Mouse (Mus musculus): ENCODE measurements around the gene BC061212.
"Not testable (repeated sequence)": the region's sequence is repeated elsewhere in the genome, so short reads cannot be mapped to it uniquely, and the experiment has no call there.

Gene BC061212

GRCm38 (mm10) chr5:94070445-94070844, at the start of gene BC061212:
TSS of gene BC061212 (minus strand) at chr5:94070545.
- not testable (repeated sequence) for DNase-seq

GRCm38 (mm10) chr5:94076085-94076484, 5.7 kb upstream of the BC061212 start, which contains the start of gene Gm6351:
TSS of gene Gm6351 (plus strand) at chr5:94076385.
- DNase-seq: not testable (repeated sequence)

All from thymus, postnatal 25 days (tissue).